Mouse (Mus musculus) bone marrow macrophage, adult 2 months (primary cell): ENCODE data around the gene Vps37c. TPM values are rescaled to one million over a fixed set of nuclear protein-coding genes. Genes with fewer than 3 reads are reported as not detected.

Experiments
- H3K27ac ChIP-seq: 2 replicates; pipeline ENCODE4 v1.5.1; 2012; ENCODE audit warnings: low read depth, low read length; ENCODE audit not compliant: insufficient read depth
- H3K4me1 ChIP-seq: 2 replicates; pipeline ENCODE4 v1.6.1; 2012; ENCODE audit warnings: low read length; ENCODE audit not compliant: control insufficient read depth, insufficient read depth
- H3K4me3 ChIP-seq: 2 replicates; pipeline ENCODE4 v1.5.1; 2012; ENCODE audit warnings: mild to moderate bottlenecking, low read length, moderate library complexity; ENCODE audit not compliant: insufficient read depth
- CTCF ChIP-seq: IDR thresholded peaks from 2 replicates; pipeline ENCODE4 v1.5.1; 2012; ENCODE audit warnings: low read depth, mild to moderate bottlenecking, low read length, moderate library complexity
- POLR2A ChIP-seq: IDR thresholded peaks from 2 replicates; pipeline ENCODE4 v1.6.1; 2012; ENCODE audit warnings: mild to moderate bottlenecking, low read depth, low read length, borderline replicate concordance
- polyA plus RNA-seq: library from polyadenylated mRNA; stranded (reverse); fragments of >200 nt; gene quantifications from 2 replicates; pipeline ENCODE4 v1.2.4, GENCODE M21; 2012; ENCODE audit not compliant: missing spikeins, insufficient read depth, insufficient read length

Gene Vps37c
- polyA plus RNA-seq, 1 experiment, result 39.9 TPM

- no peak overlapping the region for H3K27ac ChIP-seq
- TF ChIP-seq CTCF, result no peak
- no peak for TF ChIP-seq POLR2A
- H3K4me3 ChIP-seq, result no peak overlapping the region
- H3K4me1 ChIP-seq, result peaks cover 26% of the 10 kb centered on the region
Observed at GRCm38 (mm10) chr19:10762468-10762867, 73.9 kb downstream of the Vps37c start.

- TF ChIP-seq CTCF (no peak), POLR2A (no peak)
- Histone ChIP-seq H3K27ac (no peak overlapping the region), H3K4me3 (no peak overlapping the region), H3K4me1 (peaks cover 22% of the 10 kb centered on the region)
Observed at GRCm38 (mm10) chr19:10763381-10764031, 75.0 kb downstream of the Vps37c start.

Other genes starting within 250 kb of the Vps37c start
- gene Lrrc10b, start 231.3 kb upstream of the Vps37c start, polyA plus RNA-seq, result not detected in 2 replicates
- gene Ppp1r32, start 205.8 kb upstream of the Vps37c start, polyA plus RNA-seq, result 0.54 TPM in 1 of 2 replicates, not detected in the other
- 62.0 and 62.8 TPM in 2 replicates for gene Cpsf7, start 163.5 kb upstream of the Vps37c start, polyA plus RNA-seq
- gene Sdhaf2, start 162.6 kb upstream of the Vps37c start, polyA plus RNA-seq, result 47.0 and 51.9 TPM in 2 replicates
- 6.6 and 7.8 TPM in 2 replicates for gene Tmem216, start 132.5 kb upstream of the Vps37c start, polyA plus RNA-seq
- 30.1 and 34.2 TPM in 2 replicates for gene Cyb561a3, start 111.6 kb upstream of the Vps37c start, polyA plus RNA-seq
- gene Tmem138, start 111.4 kb upstream of the Vps37c start, polyA plus RNA-seq, result 8.4 and 10.6 TPM in 2 replicates
- 85.9 and 103 TPM in 2 replicates for gene Ddb1, start 83.4 kb upstream of the Vps37c start, polyA plus RNA-seq
- 4.9 and 7.1 TPM in 2 replicates for gene Tkfc, start 83.1 kb upstream of the Vps37c start, polyA plus RNA-seq
- gene Vwce, start 54.5 kb upstream of the Vps37c start, polyA plus RNA-seq, result not detected in 2 replicates
- gene Pga5, start 10.7 kb upstream of the Vps37c start, polyA plus RNA-seq, result not detected in 2 replicates
- gene Cd5, start 50.3 kb downstream of the Vps37c start, polyA plus RNA-seq, result not detected in 2 replicates
- gene Cd6, start 141.3 kb downstream of the Vps37c start, polyA plus RNA-seq, result not detected in 2 replicates
- gene Slc15a3, start 151.0 kb downstream of the Vps37c start, polyA plus RNA-seq, result 93.7 and 94.6 TPM in 2 replicates
- gene Tmem132a, start 181.2 kb downstream of the Vps37c start, polyA plus RNA-seq, result 2.1 and 3.1 TPM in 2 replicates
- gene Tmem109, start 193.3 kb downstream of the Vps37c start, polyA plus RNA-seq, result 75.4 and 80.6 TPM in 2 replicates
- gene Prpf19, start 206.5 kb downstream of the Vps37c start, polyA plus RNA-seq, result 41.4 and 51.6 TPM in 2 replicates
- not detected in 2 replicates for gene Zp1, start 231.9 kb downstream of the Vps37c start, polyA plus RNA-seq
- gene Ptgdr2, start 248.4 kb downstream of the Vps37c start, polyA plus RNA-seq, result not detected in 2 replicates